Mouse (Mus musculus): ENCODE measurements at regions not wholly inside any gene's neighbourhood (a gene's known extent, or its start where the extent isn't known, plus 50 kb on each side); places are given as distances from the start of the nearest gene placed in this dataset.

DNA sequence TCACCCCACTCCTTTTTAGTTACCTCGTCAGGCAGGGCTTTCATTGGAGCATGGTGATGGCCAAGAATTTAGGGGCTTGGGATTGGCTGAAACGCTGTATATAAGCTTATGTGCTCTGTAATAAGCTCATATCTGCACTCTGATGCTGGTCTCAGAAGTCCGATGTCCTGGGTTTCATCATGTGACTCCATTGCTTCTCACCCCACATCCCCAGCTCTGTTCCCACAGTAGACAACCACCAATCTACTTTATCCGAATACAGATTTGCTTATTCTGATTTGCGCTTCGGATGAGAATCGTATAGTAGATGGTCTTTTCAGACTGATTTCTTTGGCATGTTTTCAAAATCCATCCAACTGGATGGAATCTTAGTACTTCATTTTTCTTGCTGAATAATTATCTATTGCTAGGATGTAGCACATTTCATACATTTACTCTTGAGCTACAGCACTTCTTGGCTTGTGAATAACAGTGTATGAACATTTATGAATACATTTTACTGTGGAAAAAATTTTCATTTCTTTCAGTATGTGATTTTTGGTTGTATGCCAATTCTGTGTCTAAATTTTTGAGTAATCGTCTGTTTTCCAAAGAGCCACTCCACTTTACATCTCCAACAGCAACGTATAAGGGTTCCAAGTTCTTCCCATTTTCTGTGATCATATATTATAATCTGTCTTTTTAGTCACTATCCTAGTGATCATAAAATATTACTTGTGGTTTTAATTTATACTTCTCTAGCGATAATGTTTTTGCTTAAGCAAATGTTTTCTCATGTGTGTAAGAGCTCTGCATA, 185.7 kb downstream of the Hace1 start:
- Histone ChIP-seq H3K4me3 (ENCODE audit: insufficient read depth, low read depth, low read length) (no peak overlapping the region), H3K27ac (replicated peaks; ENCODE audit: low read depth, low read length) (no peak overlapping the region), H3K4me1 (ENCODE audit: control insufficient read depth, insufficient read depth, insufficient read length, low read length) (no peaks in the 10 kb centered on the region)

DNA sequence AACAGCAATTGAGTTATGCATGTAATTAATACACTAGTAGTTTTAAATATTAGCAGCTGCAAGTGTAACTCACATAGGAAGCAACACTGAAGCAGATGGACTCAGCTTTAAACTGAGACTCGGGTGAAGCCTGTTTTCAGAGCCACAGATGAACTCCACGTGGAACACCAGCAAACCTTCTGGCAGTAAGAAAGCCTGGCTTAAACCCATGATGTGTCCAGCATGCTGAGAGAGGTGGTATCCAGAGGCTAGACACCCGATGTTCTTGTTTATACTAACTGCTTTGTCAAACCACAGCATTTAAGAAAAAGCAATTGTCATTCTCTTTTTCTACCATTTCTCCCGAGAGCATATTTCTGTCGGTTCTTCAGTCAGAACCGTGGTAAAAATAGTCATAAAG, 202.1 kb downstream of the Hace1 start:
- Histone ChIP-seq H3K4me1 (ENCODE audit: control insufficient read depth, insufficient read depth, insufficient read length, low read length) (no peaks in the 10 kb centered on the region), H3K4me3 (ENCODE audit: insufficient read depth, low read depth, low read length) (no peak overlapping the region)

DNA sequence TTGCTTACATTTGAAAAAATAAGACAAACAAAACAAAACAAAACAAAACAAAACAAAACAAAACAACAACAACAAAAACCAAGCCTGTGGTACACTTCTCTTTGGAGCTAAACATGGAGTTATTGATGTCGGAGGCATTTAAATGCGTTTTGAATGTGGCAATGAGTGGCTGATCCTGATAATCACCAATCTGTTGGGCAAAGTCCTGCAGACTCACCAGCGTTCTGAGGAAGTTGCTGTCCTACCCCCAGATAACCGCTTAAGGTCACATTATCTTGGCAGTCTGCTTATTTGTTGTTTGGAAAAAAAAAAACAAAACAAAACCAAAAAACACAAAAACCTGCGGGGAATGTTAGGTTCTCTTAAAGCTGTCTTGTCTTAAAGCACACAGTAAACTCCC, 205.4 kb downstream of the Hace1 start:
- no peaks in the 10 kb centered on the region for H3K4me1 ChIP-seq (ENCODE audit: control insufficient read depth, insufficient read depth, insufficient read length, low read length)
- no peak overlapping the region for H3K27ac ChIP-seq (replicated peaks; ENCODE audit: low read depth, low read length)
- no peak overlapping the region for H3K4me3 ChIP-seq (ENCODE audit: insufficient read depth, low read depth, low read length)

More for the DNA sequence above, 202.1 kb downstream of the Hace1 start:
- no peak overlapping the region for H3K27ac ChIP-seq (replicated peaks; ENCODE audit: low read depth, low read length)

DNA sequence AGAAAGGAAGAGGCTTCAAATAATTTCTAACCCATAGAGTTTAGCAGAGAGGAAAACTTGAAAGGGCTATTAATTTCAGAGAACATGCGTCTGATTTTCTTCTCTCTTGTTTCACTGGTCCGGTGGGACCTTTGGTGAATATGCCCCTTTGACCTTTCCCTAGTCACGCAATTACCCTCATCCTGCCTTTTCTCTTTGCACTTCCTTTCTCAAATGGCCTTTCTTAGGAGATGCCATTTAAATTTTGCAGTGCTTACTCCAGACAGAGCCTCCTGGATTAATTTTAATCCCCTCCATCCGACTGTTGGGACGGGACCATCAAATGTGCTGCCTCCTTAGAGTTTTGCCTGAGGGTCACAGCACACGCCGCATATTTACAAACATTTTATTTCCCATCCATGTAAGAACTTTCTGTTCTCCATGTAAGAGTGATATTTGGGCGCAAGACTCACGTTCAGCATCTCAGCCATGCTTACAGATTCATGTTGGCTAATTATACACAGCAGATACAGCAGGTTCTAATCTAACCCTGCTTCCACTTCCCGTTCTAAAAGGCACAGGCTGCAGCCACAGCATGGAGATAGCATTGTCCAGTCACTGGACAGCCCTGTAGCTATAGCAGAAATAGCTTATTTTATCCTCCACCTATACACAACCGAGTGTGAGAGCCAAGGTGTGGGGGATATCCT, 206.0 kb downstream of the Hace1 start:
- H3K4me1 ChIP-seq (ENCODE audit: control insufficient read depth, insufficient read depth, insufficient read length, low read length): no peaks in the 10 kb centered on the region
- H3K4me3 ChIP-seq (ENCODE audit: insufficient read depth, low read depth, low read length): no peak overlapping the region
- H3K27ac ChIP-seq (replicated peaks; ENCODE audit: low read depth, low read length): no peak overlapping the region

DNA sequence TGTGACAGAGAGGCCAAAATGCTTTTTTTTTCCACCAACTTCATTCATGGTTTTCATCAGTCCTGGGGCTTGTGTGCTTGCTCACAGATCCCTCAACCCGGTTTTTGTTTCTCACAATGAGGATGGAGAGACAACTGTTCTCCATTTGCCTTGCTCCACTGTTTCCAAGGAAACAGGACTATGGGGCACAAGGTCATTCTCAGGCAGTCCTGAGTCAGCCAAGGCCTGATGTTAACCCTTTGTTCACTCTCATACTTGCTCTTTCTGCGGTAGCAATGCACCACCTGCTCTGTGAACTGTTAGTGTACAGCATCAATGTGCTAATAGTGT, 206.5 kb downstream of the Hace1 start:
- Histone ChIP-seq H3K4me1 (ENCODE audit: control insufficient read depth, insufficient read depth, insufficient read length, low read length) (no peaks in the 10 kb centered on the region), H3K27ac (replicated peaks; ENCODE audit: low read depth, low read length) (no peak overlapping the region), H3K4me3 (ENCODE audit: insufficient read depth, low read depth, low read length) (no peak overlapping the region)

DNA sequence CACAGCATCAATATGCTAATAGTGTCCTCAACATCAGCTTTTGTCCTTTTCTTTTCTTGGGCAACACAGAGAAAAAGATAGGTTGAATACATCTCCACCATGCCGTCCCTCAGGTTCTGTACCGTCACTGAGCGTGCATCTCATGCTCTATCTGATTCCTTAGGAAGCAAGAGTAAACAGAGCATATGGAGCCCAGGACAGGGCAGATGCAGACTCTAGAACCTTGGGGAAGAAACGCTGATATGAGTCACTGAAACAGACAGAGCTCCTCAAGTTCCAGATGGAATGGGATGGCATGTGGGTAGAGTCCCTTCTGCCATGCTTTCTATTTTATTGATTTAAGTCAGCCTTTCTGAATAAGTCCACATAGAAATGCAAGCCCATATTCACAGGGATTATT, 206.9 kb downstream of the Hace1 start:
- no peak overlapping the region for H3K27ac ChIP-seq (replicated peaks; ENCODE audit: low read depth, low read length)
- H3K4me1 ChIP-seq (ENCODE audit: control insufficient read depth, insufficient read depth, insufficient read length, low read length): no peaks in the 10 kb centered on the region
- no peak overlapping the region for H3K4me3 ChIP-seq (ENCODE audit: insufficient read depth, low read depth, low read length)

DNA sequence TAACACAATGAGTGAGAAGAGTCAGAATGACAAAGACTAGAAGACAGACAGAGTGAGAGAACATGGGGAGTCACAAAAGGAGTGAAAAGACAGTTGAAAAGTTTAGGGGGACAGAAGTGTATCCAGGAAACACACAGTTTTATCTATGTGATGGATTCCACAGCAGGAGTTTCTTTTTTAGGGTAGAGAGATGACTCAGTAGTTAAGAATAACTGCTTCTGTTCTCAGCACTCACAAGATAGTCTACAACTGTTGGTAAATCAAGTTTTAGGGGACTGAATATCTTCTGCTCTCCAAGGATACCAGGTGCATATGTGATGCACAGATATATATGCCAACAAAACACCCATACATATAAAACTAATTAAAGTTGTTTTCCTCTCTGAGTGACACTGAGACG, 210.7 kb downstream of the Hace1 start:
- Histone ChIP-seq H3K4me3 (ENCODE audit: insufficient read depth, low read depth, low read length) (no peak overlapping the region), H3K27ac (replicated peaks; ENCODE audit: low read depth, low read length) (no peak overlapping the region), H3K4me1 (ENCODE audit: control insufficient read depth, insufficient read depth, insufficient read length, low read length) (no peaks in the 10 kb centered on the region)

DNA sequence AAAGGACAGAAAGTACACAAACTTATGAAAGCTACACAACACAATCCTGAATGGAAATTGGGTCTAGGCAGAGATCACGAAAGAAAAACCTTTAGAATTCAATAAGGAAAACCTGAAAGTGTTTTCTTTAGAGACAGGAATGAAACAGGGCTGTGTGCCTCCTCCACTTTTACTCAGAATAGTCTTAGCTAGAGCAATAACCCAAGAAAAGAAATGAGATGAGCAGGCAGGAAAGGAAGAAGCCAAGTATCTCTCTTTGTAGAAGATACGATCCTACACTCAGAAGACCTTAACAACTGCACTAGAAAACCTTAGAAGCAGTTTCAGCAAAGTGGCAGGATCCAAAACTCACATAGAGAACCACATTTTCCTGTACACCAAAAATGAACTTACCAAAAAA, 218.0 kb downstream of the Hace1 start:
- no peaks in the 10 kb centered on the region for H3K4me1 ChIP-seq (ENCODE audit: control insufficient read depth, insufficient read depth, insufficient read length, low read length)

DNA sequence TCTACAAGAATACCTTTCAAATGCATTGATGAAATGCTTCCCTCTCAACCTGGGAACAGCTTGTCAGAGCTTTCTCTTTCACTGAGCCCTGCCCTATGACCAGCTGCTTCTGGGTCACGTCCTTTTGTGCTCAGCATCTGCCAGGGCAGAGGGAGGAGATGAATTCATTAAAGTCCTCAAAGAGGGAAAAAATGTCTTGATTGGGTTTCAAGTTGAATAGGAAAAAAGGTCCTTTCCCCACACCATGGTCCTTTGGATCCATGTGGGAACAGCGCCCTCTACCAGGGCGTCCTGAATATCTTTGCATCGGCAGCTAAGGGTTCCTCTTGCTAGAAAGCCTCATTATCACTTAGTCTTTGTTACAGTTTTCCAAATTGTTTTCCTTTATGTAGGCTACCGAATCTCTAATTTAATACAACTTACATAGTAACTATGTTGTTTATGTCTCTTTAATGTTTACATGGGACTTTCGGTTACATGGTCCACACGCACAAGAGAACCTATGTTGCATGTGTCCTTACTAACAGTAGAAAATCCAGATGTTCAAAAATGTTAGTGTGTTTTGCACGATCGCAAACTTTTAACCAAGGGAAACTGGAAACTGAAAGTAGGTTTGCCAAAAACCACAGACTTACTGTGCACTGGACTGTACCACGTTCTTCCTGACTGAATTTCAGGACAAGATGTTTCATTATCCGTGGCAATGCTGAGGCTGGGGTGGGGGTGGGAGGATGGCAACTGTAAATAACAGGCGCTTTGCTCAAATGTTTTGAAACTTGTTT, 222.6 kb downstream of the Hace1 start:
- Histone ChIP-seq H3K27ac (replicated peaks; ENCODE audit: low read depth, low read length) (no peak overlapping the region), H3K4me3 (ENCODE audit: insufficient read depth, low read depth, low read length) (no peak overlapping the region), H3K4me1 (ENCODE audit: control insufficient read depth, insufficient read depth, insufficient read length, low read length) (no peaks in the 10 kb centered on the region)

More for the DNA sequence above, 218.0 kb downstream of the Hace1 start:
- H3K4me3 ChIP-seq (ENCODE audit: insufficient read depth, low read depth, low read length): no peak overlapping the region
- H3K27ac ChIP-seq (replicated peaks; ENCODE audit: low read depth, low read length): no peak overlapping the region

DNA sequence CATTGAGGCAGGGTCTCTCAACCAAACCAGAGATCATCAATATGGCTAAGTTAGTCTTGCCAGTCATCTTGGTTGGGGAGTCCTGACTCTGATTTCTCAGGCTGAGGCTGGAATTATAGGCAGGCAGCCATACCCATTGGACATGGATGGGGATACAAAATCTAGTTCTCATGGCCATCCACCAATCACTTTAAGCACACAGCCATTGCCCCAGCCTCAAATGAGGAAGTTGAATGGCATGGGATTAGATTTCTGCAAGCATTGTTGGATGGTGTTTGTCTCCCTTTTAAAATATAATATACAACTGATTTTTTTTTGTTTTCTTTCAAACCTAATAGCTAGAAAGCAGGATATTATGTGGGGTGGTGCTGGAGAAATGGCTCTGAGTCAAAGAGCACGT, 223.8 kb downstream of the Hace1 start:
- Histone ChIP-seq H3K4me1 (ENCODE audit: control insufficient read depth, insufficient read depth, insufficient read length, low read length) (no peaks in the 10 kb centered on the region), H3K4me3 (ENCODE audit: insufficient read depth, low read depth, low read length) (no peak overlapping the region), H3K27ac (replicated peaks; ENCODE audit: low read depth, low read length) (no peak overlapping the region)

DNA sequence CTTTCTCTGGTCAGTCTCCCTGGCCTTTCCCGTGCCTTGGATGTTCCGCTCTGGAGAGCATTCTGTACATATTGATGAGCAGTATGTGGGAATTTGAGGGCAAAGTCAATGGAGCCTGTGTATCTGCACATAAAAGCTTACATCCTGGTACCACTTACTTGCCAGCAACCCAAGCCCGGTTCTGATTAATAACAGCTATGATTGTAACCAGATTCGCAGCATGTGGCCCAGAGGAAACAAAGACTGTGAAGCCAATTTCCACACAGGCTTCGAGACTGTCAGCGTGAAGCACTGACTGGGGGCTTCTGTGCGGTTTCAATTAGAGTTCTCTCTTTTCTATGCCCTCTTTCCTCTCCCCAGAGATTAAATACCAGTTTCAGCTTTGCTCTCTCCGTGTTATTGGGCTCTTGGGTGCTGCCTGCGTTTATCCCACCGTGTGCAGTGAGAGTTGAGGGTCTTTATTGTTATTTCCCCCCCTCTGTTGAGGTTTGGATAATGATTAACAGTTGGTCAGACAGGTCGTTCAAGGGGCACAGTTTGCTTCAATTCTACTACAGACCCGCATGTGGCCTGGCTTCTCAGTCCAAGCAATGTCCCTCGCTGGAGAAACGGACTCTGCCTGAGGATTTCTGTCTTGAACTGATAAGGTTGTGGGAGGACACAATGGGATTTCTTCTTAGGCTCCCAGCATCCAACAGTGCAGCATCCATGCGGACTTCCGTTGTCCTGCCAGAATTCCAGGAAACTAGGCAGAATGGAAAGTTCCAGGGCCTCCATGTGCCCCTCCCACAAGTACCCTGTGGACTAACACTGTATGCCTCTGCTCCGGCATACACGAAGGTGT, 229.6 kb downstream of the Hace1 start:
- no peaks in the 10 kb centered on the region for H3K4me1 ChIP-seq (ENCODE audit: control insufficient read depth, insufficient read depth, insufficient read length, low read length)
- no peak overlapping the region for H3K27ac ChIP-seq (replicated peaks; ENCODE audit: low read depth, low read length)
- H3K4me3 ChIP-seq (ENCODE audit: insufficient read depth, low read depth, low read length): no peak overlapping the region

DNA sequence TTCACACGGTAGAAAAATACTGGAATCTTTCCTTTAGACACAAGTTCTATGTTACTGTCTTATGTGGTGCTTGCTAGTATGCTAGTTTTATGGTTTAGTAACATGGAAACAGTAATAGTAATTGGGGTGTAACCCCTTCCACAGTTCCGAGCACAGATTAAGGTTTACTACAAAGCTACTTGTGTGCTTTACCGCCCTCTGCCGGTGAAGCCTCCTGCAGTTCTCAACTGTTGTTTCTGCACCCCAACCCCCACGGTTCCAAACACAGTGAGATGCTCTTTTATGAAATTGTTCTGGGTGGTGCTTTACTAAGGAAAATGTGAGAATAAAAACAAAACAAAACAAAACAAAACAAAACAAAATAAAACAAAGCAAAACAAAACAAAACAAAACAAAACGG, 234.3 kb downstream of the Hace1 start:
- Histone ChIP-seq H3K4me1 (ENCODE audit: control insufficient read depth, insufficient read depth, insufficient read length, low read length) (no peaks in the 10 kb centered on the region), H3K27ac (replicated peaks; ENCODE audit: low read depth, low read length) (no peak overlapping the region), H3K4me3 (ENCODE audit: insufficient read depth, low read depth, low read length) (no peak overlapping the region)

DNA sequence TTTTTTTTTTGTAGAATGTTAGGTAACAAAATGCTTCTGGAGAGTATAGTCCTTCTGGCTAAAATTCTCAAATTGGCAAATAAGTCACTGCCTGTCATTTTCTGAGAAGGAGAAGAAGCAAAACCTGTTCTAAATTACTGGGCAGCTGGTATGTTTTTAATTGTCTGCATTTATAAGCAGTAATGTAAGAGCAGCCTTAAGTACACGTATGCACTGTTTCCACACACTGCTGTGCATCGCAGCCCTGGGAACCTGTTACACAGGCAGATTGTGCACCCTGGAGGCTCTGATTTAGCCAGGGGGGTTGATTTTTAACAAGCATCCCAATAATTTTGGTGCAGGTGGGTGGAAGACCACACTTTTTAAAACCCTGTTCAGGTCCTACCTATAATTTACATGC, 236.2 kb downstream of the Hace1 start:
- Histone ChIP-seq H3K27ac (replicated peaks; ENCODE audit: low read depth, low read length) (no peak overlapping the region), H3K4me3 (ENCODE audit: insufficient read depth, low read depth, low read length) (no peak overlapping the region), H3K4me1 (ENCODE audit: control insufficient read depth, insufficient read depth, insufficient read length, low read length) (no peaks in the 10 kb centered on the region)

DNA sequence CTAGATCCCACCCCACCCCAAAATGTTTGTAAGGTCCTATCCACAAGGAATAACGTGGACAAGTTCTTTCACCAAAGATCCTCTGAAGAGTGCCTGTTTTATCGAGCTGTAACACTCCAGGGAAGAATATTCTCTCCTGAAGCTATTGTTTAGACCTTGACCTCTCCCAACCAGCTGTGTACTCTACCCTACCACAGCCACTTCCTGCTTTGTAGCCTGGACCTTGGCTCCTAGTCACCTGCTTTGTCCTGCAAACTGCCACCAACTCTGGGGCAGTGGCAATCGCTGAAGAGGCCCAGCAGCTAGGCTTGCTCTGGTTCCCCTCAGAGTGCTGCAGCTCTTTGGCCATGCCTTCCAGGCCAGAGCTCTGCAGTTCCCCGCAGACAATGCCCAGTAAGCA, 239.1 kb downstream of the Hace1 start:
- no peak overlapping the region for H3K4me3 ChIP-seq (ENCODE audit: insufficient read depth, low read depth, low read length)
- no peaks in the 10 kb centered on the region for H3K4me1 ChIP-seq (ENCODE audit: control insufficient read depth, insufficient read depth, insufficient read length, low read length)
- H3K27ac ChIP-seq (replicated peaks; ENCODE audit: low read depth, low read length): no peak overlapping the region

All from brown adipose tissue, adult 24 weeks (tissue).